Mouse (Mus musculus) CD4-positive naive resting alpha-beta T cell, adult 57 days (primary cell): ENCODE results near the gene Gm4559. TPM values are rescaled to one million over a fixed set of nuclear protein-coding genes. Genes with fewer than 3 reads are reported as not detected.

Experiments
- total RNA-seq: library from RNA; stranded (reverse); gene quantifications from one replicate; pipeline ENCODE4 v1.2.4, GENCODE M21; 2023

Gene Gm4559
- total RNA-seq = not detected

GRCm38 (mm10) chr7:142274263-142274662 is at the start of gene Gm4559:
Gene Gm4559 (minus strand): TSS chr7:142274363.

GRCm38 (mm10) chr7:142303249-142303648 is 29.1 kb upstream of the Gm4559 start, which contains the start of gene Krtap5-4:
Gene Krtap5-4 (plus strand): TSS chr7:142303549.

GRCm38 (mm10) chr7:142297018-142297417 is 22.9 kb upstream of the Gm4559 start, which contains the start of gene Krtap5-1:
Gene Krtap5-1 (minus strand): TSS chr7:142297118.

GRCm38 (mm10) chr7:142258254-142258653 is 15.9 kb downstream of the Gm4559 start, which contains the start of gene Gm2431:
Gene Gm2431 (minus strand): TSS chr7:142258354.

GRCm38 (mm10) chr7:142240978-142241377 is 33.2 kb downstream of the Gm4559 start, which contains the start of gene Gm40460:
Gene Gm40460 (minus strand): TSS chr7:142241078.

GRCm38 (mm10) chr7:142229871-142230270 is 44.3 kb downstream of the Gm4559 start, which contains the start of gene Krtap5-5:
Gene Krtap5-5 (minus strand): TSS chr7:142229971.

Other genes with a start within 250 kb of the Gm4559 start
- 59.4 TPM for gene Mob2, start 213.3 kb downstream of the Gm4559 start, total RNA-seq
- gene Dusp8, start 178.5 kb downstream of the Gm4559 start, total RNA-seq = 5.1 TPM
- not detected for gene Gm45618, start 153.6 kb downstream of the Gm4559 start, total RNA-seq
- not detected for gene Gm39115, start 138.3 kb downstream of the Gm4559 start, total RNA-seq
- gene Gm45337, start 129.8 kb downstream of the Gm4559 start, total RNA-seq = not detected
- not detected for gene Gm29735, start 117.2 kb downstream of the Gm4559 start, total RNA-seq
- gene Gm4553, start 108.6 kb downstream of the Gm4559 start, total RNA-seq = not detected
- not detected for gene Krtap5-2, start 98.4 kb downstream of the Gm4559 start, total RNA-seq
- gene Gm10153, start 84.0 kb downstream of the Gm4559 start, total RNA-seq = not detected
- not detected for gene Krtap5-3, start 73.0 kb downstream of the Gm4559 start, total RNA-seq
- gene Gm7579, start 62.5 kb downstream of the Gm4559 start, total RNA-seq = not detected
- gene Krtap5-5, start 44.4 kb downstream of the Gm4559 start, total RNA-seq = not detected
- gene Gm40460, start 33.3 kb downstream of the Gm4559 start, total RNA-seq = not detected
- not detected for gene Gm2431, start 16.0 kb downstream of the Gm4559 start, total RNA-seq
- not detected for gene Krtap5-1, start 22.8 kb upstream of the Gm4559 start, total RNA-seq
- gene Krtap5-4, start 29.2 kb upstream of the Gm4559 start, total RNA-seq = not detected
- 6.4 TPM for gene Ifitm10, start 99.4 kb upstream of the Gm4559 start, total RNA-seq
- 0.83 TPM for gene Gm49369, start 108.3 kb upstream of the Gm4559 start, total RNA-seq
- 233 TPM for gene Ctsd, start 113.7 kb upstream of the Gm4559 start, total RNA-seq
- gene Syt8, start 160.5 kb upstream of the Gm4559 start, total RNA-seq = not detected
- not detected for gene Tnni2, start 167.4 kb upstream of the Gm4559 start, total RNA-seq
- 603 TPM for gene Lsp1, start 186.4 kb upstream of the Gm4559 start, total RNA-seq
- 35.6 TPM for gene Tnnt3, start 224.5 kb upstream of the Gm4559 start, total RNA-seq